Mouse (Mus musculus) adrenal gland, postnatal 36 days (tissue): Measurements from ENCODE around the gene Sema3g. TPM values are rescaled to one million over a fixed set of nuclear protein-coding genes. Genes with fewer than 3 reads are reported as not detected.

Source experiments
- DNase-seq, 2 experiments: peaks; one replicate each; pipeline ENCODE4 v3.0.0; 2021; ENCODE audit warnings: mixed read lengths in 1 of 2
- total RNA-seq, 2 experiments: library from RNA; stranded (reverse); gene quantifications; 2 replicates each; pipeline ENCODE4 v1.2.3; 2021

Gene Sema3g
- total RNA-seq, 2 experiments from 2014 or later: 5.7 to 9.6 TPM

DNA sequence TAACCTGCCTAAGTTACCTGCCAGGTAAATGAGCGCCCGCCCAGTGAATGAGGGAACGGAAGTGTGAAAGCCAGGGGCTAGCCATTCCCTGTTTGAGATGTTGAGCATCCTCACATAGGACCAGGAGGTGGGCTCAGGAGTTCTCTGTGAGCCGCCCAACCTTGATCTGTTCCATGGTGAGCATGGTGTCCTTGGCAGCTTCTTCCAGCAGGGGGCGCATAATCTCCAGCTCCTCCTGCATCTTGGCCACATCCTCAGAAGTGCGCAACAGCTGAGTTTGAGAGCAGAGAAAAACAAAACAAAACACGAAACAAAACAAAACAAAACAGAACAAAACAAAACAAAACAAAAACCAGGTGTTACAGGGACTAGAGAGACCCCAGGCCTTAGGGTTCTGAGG lies 54.5 kb downstream of the Sema3g start:
- peak; percentile 83 to 87 for DNase-seq

Other genes starting within 250 kb of the Sema3g start
- 10 to 100 TPM; 45.8 to 49.2 TPM for gene Glt8d1, start 216.5 kb upstream of the Sema3g start, total RNA-seq
- gene Spcs1, start 216.2 kb upstream of the Sema3g start, total RNA-seq: 100 to 1,000 TPM; 240 to 257 TPM
- 10 to 100 TPM; 56.9 to 57.6 TPM for gene Pbrm1, start 198.7 kb upstream of the Sema3g start, total RNA-seq
- gene Gnl3, start 198.7 kb upstream of the Sema3g start, total RNA-seq: 100 to 1,000 TPM in 1 of 2 experiments, 10 to 100 TPM in 1; 70.5 to 126 TPM
- 10 to 100 TPM; 50.5 to 85.0 TPM for gene Smim4, start 88.9 kb upstream of the Sema3g start, total RNA-seq
- 10 to 100 TPM; 24.0 to 29.3 TPM for gene Nt5dc2, start 86.8 kb upstream of the Sema3g start, total RNA-seq
- 10 to 100 TPM; 61.7 to 88.5 TPM for gene Stab1, start 49.2 kb upstream of the Sema3g start, total RNA-seq
- 1 to 10 TPM in 1 of 2 experiments, under 1 TPM in 1; 0.76 to 1.5 TPM for gene Tnnc1, start 9.5 kb upstream of the Sema3g start, total RNA-seq
- 100 to 1,000 TPM; 265 to 294 TPM for gene Nisch, start 914 bp upstream of the Sema3g start, total RNA-seq
- gene Phf7, start 33.5 kb downstream of the Sema3g start, total RNA-seq: 1 to 10 TPM; 5.1 to 8.9 TPM
- gene Bap1, start 33.6 kb downstream of the Sema3g start, total RNA-seq: 10 to 100 TPM; 61.8 to 63.2 TPM
- gene Dnah1, start 106.0 kb downstream of the Sema3g start, total RNA-seq: 1 to 10 TPM; 1.5 to 1.7 TPM
- 10 to 100 TPM; 43.5 to 45.0 TPM for gene Capn7, start 118.8 kb downstream of the Sema3g start, total RNA-seq
- 100 to 1,000 TPM; 147 to 211 TPM for gene Sh3bp5, start 218.2 kb downstream of the Sema3g start, total RNA-seq